Mouse (Mus musculus): ENCODE data around the gene 1190002N15Rik. TPM values are rescaled to one million over a fixed set of nuclear protein-coding genes. Genes with fewer than 3 reads are reported as not detected.

The 1190002N15Rik gene
- total and polyA plus RNA-seq, 3 experiments = 10.8 to 31.7 (median 25.9) TPM

DNA sequence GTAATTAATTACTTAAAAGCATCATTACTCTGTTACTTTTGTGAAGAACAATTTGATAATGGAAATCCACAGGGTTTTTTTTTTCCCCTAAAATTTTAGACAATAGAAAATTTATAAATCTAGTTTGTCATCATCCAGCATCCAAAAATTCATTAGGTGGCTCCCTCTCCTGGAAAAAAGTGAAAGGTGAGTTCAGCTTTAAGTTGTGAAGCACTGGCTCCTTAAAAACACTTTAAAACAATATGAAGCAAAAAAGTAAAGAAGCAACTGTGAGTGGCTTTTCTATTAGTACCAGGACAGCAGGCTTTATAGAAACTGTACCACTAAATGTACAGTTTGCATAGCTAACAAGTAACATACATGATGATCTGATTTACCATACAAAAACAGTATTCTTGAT lies 3.1 kb downstream of the 1190002N15Rik start:
- H3K27me3 ChIP-seq (ENCODE audit: control insufficient read depth, insufficient read depth, low read length) = no peaks in the 10 kb centered on the region
- intact Hi-C loops (cut with DNase I) = loop anchor here (5.0 kb wide), 1 partner anchor 78 kb away; no protein-coding TSS in a partner anchor
- H3K4me1 ChIP-seq (ENCODE audit: control insufficient read depth, insufficient read depth, low read length) = peaks cover 4% of the 10 kb centered on the region
- TF ChIP-seq CTCF (IDR thresholded peaks at IDR 0.05) (peak; percentile 70), POLR2A (IDR thresholded peaks at IDR 0.05; ENCODE audit: insufficient read depth, low read depth, low read length) (no peak)
- H3K27ac ChIP-seq = peak overlapping the region; percentile 96
- no peaks in the 10 kb centered on the region; the same call in 1 of the 2 replicates for H3K79me2 ChIP-seq (replicated peaks; ENCODE audit: control insufficient read depth, insufficient read depth, low read length)
- no peak overlapping the region for H3K9ac ChIP-seq (ENCODE audit: low read depth, low read length)
- H3K4me3 ChIP-seq = peak overlapping the region; percentile 84
- H3K36me3 ChIP-seq (ENCODE audit: control insufficient read depth, insufficient read depth, low read length) = peaks cover 19% of the 10 kb centered on the region
- DNase-seq = no peak

DNA sequence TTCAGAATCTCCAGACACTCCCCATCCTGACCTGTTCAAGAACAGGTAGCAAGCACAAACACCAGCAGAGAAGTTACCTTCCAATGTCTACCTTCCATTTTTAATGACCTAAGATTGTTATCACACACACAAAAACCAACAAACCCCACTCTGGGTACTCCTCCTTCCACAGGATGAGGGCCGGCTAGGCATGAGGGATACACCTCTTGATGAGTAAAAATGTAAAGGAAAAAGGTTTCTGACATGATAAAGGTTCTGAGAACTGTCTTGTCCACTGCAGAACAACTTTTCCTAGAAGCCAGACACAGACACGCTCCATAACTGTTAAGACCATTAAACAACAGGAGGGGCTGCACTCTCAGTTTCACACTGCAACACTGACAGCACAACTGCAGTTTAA lies 3.7 kb downstream of the 1190002N15Rik start:
- TF ChIP-seq POLR2A (IDR thresholded peaks at IDR 0.05; ENCODE audit: insufficient read depth, low read depth, low read length) (no peak), CTCF (IDR thresholded peaks at IDR 0.05) (no peak), EP300 (IDR thresholded peaks at IDR 0.05; ENCODE audit: insufficient read depth, low read depth, low read length) (no peak)
- peaks cover 19% of the 10 kb centered on the region for H3K36me3 ChIP-seq (ENCODE audit: control insufficient read depth, insufficient read depth, low read length)
- peak overlapping the region; percentile 39 for H3K4me3 ChIP-seq
- H3K9ac ChIP-seq (ENCODE audit: low read depth, low read length) = peak overlapping the region; percentile 24
- no peaks in the 10 kb centered on the region; the same call in 1 of the 2 replicates for H3K79me2 ChIP-seq (replicated peaks; ENCODE audit: control insufficient read depth, insufficient read depth, low read length)
- H3K27ac ChIP-seq = peak overlapping the region; percentile 52
- no peak for DNase-seq
- H3K27me3 ChIP-seq (ENCODE audit: control insufficient read depth, insufficient read depth, low read length) = no peaks in the 10 kb centered on the region
- intact Hi-C loops (cut with DNase I) = no loop called here
- 35% methylated on average over 2 of the region's 2 CpGs for WGBS
- H3K4me1 ChIP-seq (ENCODE audit: control insufficient read depth, insufficient read depth, low read length) = peaks cover 4% of the 10 kb centered on the region

DNA sequence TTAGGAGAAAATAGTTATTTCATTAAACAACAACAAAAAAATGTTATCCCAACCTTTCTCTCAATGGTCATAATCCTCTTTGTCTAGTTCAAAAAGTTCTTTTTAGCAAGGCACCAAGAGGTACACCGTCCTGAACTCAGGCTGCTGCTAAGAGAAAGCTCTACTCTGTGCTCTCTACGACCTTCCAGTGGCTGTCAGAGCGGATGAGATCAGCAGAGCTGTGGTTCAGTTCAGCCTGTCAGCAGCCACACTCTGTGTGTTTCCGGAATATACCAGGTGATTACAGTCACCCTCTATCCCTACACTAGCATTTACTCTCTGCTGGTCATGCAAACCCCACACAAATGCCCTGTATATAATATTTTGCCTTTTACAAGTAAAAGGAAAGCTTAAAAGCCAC lies 4.2 kb downstream of the 1190002N15Rik start:
- no peak for TF ChIP-seq EP300 (IDR thresholded peaks at IDR 0.05; ENCODE audit: insufficient read depth, low read depth, low read length)
- TF ChIP-seq CTCF (IDR thresholded peaks at IDR 0.05) = no peak
- no peak for TF ChIP-seq POLR2A (IDR thresholded peaks at IDR 0.05; ENCODE audit: insufficient read depth, low read depth, low read length)
- peak overlapping the region; percentile 52 for H3K27ac ChIP-seq
- H3K4me3 ChIP-seq = peak overlapping the region; percentile 39
- H3K4me1 ChIP-seq (ENCODE audit: control insufficient read depth, insufficient read depth, low read length) = peaks cover 4% of the 10 kb centered on the region
- H3K9ac ChIP-seq (ENCODE audit: low read depth, low read length) = no peak overlapping the region
- H3K79me2 ChIP-seq (replicated peaks; ENCODE audit: control insufficient read depth, insufficient read depth, low read length) = no peaks in the 10 kb centered on the region; the same call in 1 of the 2 replicates
- DNase-seq = peak in 1 of 2 experiments; percentile 37
- intact Hi-C loops (cut with DNase I) = no loop called here
- WGBS = 16% methylated on average over 4 of the region's 4 CpGs
- peaks cover 21% of the 10 kb centered on the region for H3K36me3 ChIP-seq (ENCODE audit: control insufficient read depth, insufficient read depth, low read length)
- H3K27me3 ChIP-seq (ENCODE audit: control insufficient read depth, insufficient read depth, low read length) = no peaks in the 10 kb centered on the region

DNA sequence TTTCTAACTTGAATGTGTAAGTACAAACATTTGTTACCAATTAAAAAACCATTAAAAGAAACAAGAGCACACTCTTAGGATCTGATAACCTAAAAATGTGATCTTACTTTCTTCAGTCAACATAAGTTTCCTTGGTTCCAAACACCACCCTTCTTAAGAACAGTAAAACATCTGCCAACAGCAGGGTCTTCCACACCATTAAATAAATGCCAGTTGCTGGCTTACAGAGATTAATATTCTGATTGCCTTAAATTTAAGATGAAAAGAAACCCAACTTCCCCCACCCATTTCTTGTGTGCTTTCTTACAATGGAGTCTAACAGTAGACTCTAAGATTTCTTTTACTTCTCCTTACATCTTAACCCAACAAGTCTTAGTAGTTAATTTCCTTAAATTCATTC lies 7.9 kb downstream of the 1190002N15Rik start:
- H3K79me2 ChIP-seq (replicated peaks; ENCODE audit: control insufficient read depth, insufficient read depth, low read length) = peaks cover 2% of the 10 kb centered on the region; the same call in 1 of the 2 replicates
- TF ChIP-seq EP300 (IDR thresholded peaks at IDR 0.05; ENCODE audit: insufficient read depth, low read depth, low read length) = no peak
- no peak for TF ChIP-seq POLR2A (IDR thresholded peaks at IDR 0.05; ENCODE audit: insufficient read depth, low read depth, low read length)
- TF ChIP-seq CTCF (IDR thresholded peaks at IDR 0.05) = no peak
- no peak overlapping the region; the same call in 1 of the 2 replicates for H3K27ac ChIP-seq
- H3K9ac ChIP-seq (ENCODE audit: low read depth, low read length) = no peak overlapping the region
- no peak for DNase-seq
- peaks cover 31% of the 10 kb centered on the region for H3K36me3 ChIP-seq (ENCODE audit: control insufficient read depth, insufficient read depth, low read length)
- H3K27me3 ChIP-seq (ENCODE audit: control insufficient read depth, insufficient read depth, low read length) = no peaks in the 10 kb centered on the region
- peaks cover 12% of the 10 kb centered on the region for H3K4me1 ChIP-seq (ENCODE audit: control insufficient read depth, insufficient read depth, low read length)
- no peak overlapping the region for H3K4me3 ChIP-seq
- intact Hi-C loops (cut with DNase I) = no loop called here

DNA sequence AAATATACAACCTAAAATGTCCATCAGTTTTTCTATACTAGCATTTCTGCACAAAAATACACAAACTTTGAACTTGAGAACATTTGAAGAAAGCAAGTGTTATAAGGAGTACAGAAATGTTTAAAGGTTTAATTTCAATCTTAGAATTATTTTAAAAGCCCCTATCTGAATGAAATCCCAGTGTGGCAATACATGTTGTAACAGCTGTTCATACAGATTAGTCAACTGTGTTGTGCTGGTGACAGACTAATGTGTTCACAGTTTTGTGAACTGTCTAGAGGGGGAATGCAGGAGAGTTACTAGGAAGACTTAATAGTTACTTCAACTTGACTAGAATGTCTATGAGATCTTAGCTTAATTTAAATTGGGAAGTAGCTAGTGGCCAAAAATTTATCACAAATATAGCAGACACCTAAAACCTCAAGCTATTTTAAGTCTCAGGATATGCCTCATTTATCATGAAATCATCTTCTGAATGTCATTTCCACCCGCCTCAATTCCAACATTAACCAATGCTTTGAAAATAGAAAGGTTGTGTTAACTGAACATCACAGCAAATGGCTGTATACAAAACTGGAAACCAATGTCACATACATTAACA lies 8.6 kb downstream of the 1190002N15Rik start:
- H3K9ac ChIP-seq (ENCODE audit: low read depth, low read length) = no peak overlapping the region
- no peak for TF ChIP-seq POLR2A (IDR thresholded peaks at IDR 0.05; ENCODE audit: insufficient read depth, low read depth, low read length)
- DNase-seq = no peak
- no peak overlapping the region; the same call in 1 of the 2 replicates for H3K27ac ChIP-seq
- no peaks in the 10 kb centered on the region for H3K27me3 ChIP-seq (ENCODE audit: control insufficient read depth, insufficient read depth, low read length)
- intact Hi-C loops (cut with DNase I) = no loop called here
- no peak overlapping the region for H3K4me3 ChIP-seq
- WGBS = 28% methylated on average over 1 of the region's 1 CpGs
- H3K36me3 ChIP-seq (ENCODE audit: control insufficient read depth, insufficient read depth, low read length) = peaks cover 33% of the 10 kb centered on the region
- peaks cover 2% of the 10 kb centered on the region; the same call in 1 of the 2 replicates for H3K79me2 ChIP-seq (replicated peaks; ENCODE audit: control insufficient read depth, insufficient read depth, low read length)
- peaks cover 15% of the 10 kb centered on the region for H3K4me1 ChIP-seq (ENCODE audit: control insufficient read depth, insufficient read depth, low read length)

DNA sequence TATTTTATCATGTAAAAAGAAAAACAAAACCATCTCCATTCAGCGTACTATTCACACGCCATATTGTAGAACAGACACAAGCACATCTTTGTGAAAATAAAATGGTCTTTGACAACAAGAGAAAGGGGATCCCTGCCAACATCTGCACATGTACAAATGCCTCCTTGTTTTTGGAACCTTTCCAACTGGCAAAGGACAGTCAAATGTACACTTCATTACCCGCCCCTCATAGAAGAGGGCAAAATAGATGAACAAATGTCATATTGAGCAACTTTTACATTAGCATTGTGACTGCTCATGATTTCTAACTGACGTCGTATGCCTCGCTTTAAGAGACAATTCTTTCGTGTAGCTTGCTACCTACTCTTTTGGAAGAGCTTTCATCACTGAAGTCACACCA lies 11.4 kb downstream of the 1190002N15Rik start:
- Histone ChIP-seq H3K4me3 (no peak overlapping the region), H3K79me2 (replicated peaks; ENCODE audit: control insufficient read depth, insufficient read depth, low read length) (peaks cover 2% of the 10 kb centered on the region; the same call in 1 of the 2 replicates), H3K27ac (peak overlapping the region; percentile 56; the same call in 1 of the 2 replicates), H3K9ac (ENCODE audit: low read depth, low read length) (no peak overlapping the region), H3K27me3 (ENCODE audit: control insufficient read depth, insufficient read depth, low read length) (no peaks in the 10 kb centered on the region), H3K36me3 (ENCODE audit: control insufficient read depth, insufficient read depth, low read length) (peaks cover 30% of the 10 kb centered on the region), H3K4me1 (ENCODE audit: control insufficient read depth, insufficient read depth, low read length) (peaks cover 12% of the 10 kb centered on the region)
- intact Hi-C loops (cut with DNase I) = no loop called here
- no peak for TF ChIP-seq EP300 (IDR thresholded peaks at IDR 0.05; ENCODE audit: insufficient read depth, low read depth, low read length)
- no peak for TF ChIP-seq POLR2A (IDR thresholded peaks at IDR 0.05; ENCODE audit: insufficient read depth, low read depth, low read length)
- TF ChIP-seq CTCF (IDR thresholded peaks at IDR 0.05) = no peak
- no peak for DNase-seq
- 44% methylated on average over 7 of the region's 7 CpGs for WGBS

Measured in heart, adult 2 months (tissue).